In genomic region chr4:119967636-119968035, GRCm38 (mm10) we compare ENCODE assay signal across 13 mouse cellular contexts.
DNase-seq lines count a peak whose midpoint lies in the region; ATAC-seq and TF ChIP-seq lines count a peak whose summit lies in the region.
"Had no signal": no experiment of that assay in that cellular context is flagged by ENCODE, and none has a peak within 500 bp of the region (broad histone marks: within the 10 kb centered on the region; RNA-seq: fewer than 3 reads in every experiment).

No protein-coding gene starts in this region.

- H3K4me1 ChIP-seq in embryonic facial prominence, embryonic 13.5 days: peaks cover 32% of the 10 kb centered on the region
- H3K4me1 ChIP-seq in embryonic facial prominence, embryonic 10.5 days: peaks cover 38% of the 10 kb centered on the region
- H3K4me1 ChIP-seq in hindbrain, embryonic 13.5 days (replicated peaks): peaks cover 55% of the 10 kb centered on the region
- peaks cover 3% of the 10 kb centered on the region; the same call in 1 of the 2 replicates for H3K4me1 ChIP-seq in hindbrain, embryonic 11.5 days (replicated peaks; ENCODE audit: control insufficient read depth, insufficient read depth, low read length)
- H3K4me1 ChIP-seq in lung, embryonic 14.5 days (ENCODE audit: insufficient read depth): peaks cover 24% of the 10 kb centered on the region

- H3K9me3 ChIP-seq in embryonic facial prominence, embryonic 13.5 days: no peaks in the 10 kb centered on the region
- no peaks in the 10 kb centered on the region for H3K9me3 ChIP-seq in embryonic facial prominence, embryonic 10.5 days
- no peaks in the 10 kb centered on the region for H3K9me3 ChIP-seq in hindbrain, embryonic 13.5 days
- H3K9me3 ChIP-seq in hindbrain, embryonic 11.5 days (ENCODE audit: control insufficient read depth, low read length): no peaks in the 10 kb centered on the region
- H3K9me3 ChIP-seq in lung, embryonic 14.5 days (ENCODE audit: low read depth, low read length): no peaks in the 10 kb centered on the region
- H3K9me3 ChIP-seq: limb, embryonic 15.5 days; midbrain, embryonic 15.5 days had no signal

- H3K27ac ChIP-seq in embryonic facial prominence, embryonic 13.5 days: peak overlapping the region; percentile 66; the same call in 1 of the 2 replicates
- H3K27ac ChIP-seq in embryonic facial prominence, embryonic 10.5 days (replicated peaks): no peak overlapping the region
- peak overlapping the region; percentile 31; the same call in 1 of the 2 replicates for H3K27ac ChIP-seq in hindbrain, embryonic 13.5 days
- no peak overlapping the region for H3K27ac ChIP-seq in hindbrain, embryonic 11.5 days (ENCODE audit: low read depth, low read length)
- peak overlapping the region; percentile 37; the same call in 1 of the 2 replicates for H3K27ac ChIP-seq in lung, embryonic 14.5 days (ENCODE audit: low read depth)
- H3K27ac ChIP-seq: limb, embryonic 15.5 days had no signal

- H3K9ac ChIP-seq in embryonic facial prominence, embryonic 13.5 days: no peak overlapping the region
- H3K9ac ChIP-seq in hindbrain, embryonic 13.5 days: no peak overlapping the region
- no peak overlapping the region for H3K9ac ChIP-seq in hindbrain, embryonic 11.5 days (ENCODE audit: low read depth, low read length)
- H3K9ac ChIP-seq in lung, embryonic 14.5 days: no peak overlapping the region
- H3K9ac ChIP-seq: limb, embryonic 15.5 days; midbrain, embryonic 15.5 days had no signal

- no peak overlapping the region for H3K4me3 ChIP-seq in embryonic facial prominence, embryonic 13.5 days
- no peak overlapping the region for H3K4me3 ChIP-seq in embryonic facial prominence, embryonic 10.5 days
- no peak overlapping the region for H3K4me3 ChIP-seq in hindbrain, embryonic 13.5 days
- H3K4me3 ChIP-seq in hindbrain, embryonic 11.5 days (ENCODE audit: low read depth, low read length): no peak overlapping the region
- no peak overlapping the region for H3K4me3 ChIP-seq in lung, embryonic 14.5 days (ENCODE audit: low read depth, low read length)
- H3K4me3 ChIP-seq: limb, embryonic 15.5 days; midbrain, embryonic 15.5 days had no signal

- DNase-seq in embryonic facial prominence, embryonic 10.5 days (ENCODE audit: low spot score): no peak
- DNase-seq in hindbrain, embryonic 11.5 days (ENCODE audit: low spot score): no peak
- DNase-seq in lung, embryonic 14.5 days: no peak
- DNase-seq in lung, postnatal 14 days: no peak
- peak; percentile 33 to 38 for DNase-seq in kidney, postnatal 36 days
- no peak for DNase-seq in adrenal gland, postnatal 4 days (ENCODE audit: low spot score in 2 of 2)
- DNase-seq: spleen, adult 18-20 months; thymus, adult 18-20 months had no signal

- H3K36me3 ChIP-seq in embryonic facial prominence, embryonic 13.5 days: no peaks in the 10 kb centered on the region
- H3K36me3 ChIP-seq in embryonic facial prominence, embryonic 10.5 days (replicated peaks): no peaks in the 10 kb centered on the region
- no peaks in the 10 kb centered on the region for H3K36me3 ChIP-seq in hindbrain, embryonic 13.5 days
- no peaks in the 10 kb centered on the region for H3K36me3 ChIP-seq in hindbrain, embryonic 11.5 days (ENCODE audit: control insufficient read depth, insufficient read depth, low read length)
- H3K36me3 ChIP-seq in lung, embryonic 14.5 days (ENCODE audit: insufficient read depth): no peaks in the 10 kb centered on the region
- H3K36me3 ChIP-seq: limb, embryonic 15.5 days; midbrain, embryonic 15.5 days had no signal

- TF ChIP-seq CTCF in lung, embryonic 14.5 days (IDR thresholded peaks at IDR 0.05; ENCODE audit: low read depth): no peak

- no peak overlapping the region for H3K4me2 ChIP-seq in embryonic facial prominence, embryonic 13.5 days
- no peak overlapping the region for H3K4me2 ChIP-seq in hindbrain, embryonic 13.5 days
- H3K4me2 ChIP-seq in hindbrain, embryonic 11.5 days (replicated peaks; ENCODE audit: low read depth, low read length): no peak overlapping the region
- H3K4me2 ChIP-seq in lung, embryonic 14.5 days: no peak overlapping the region
- H3K4me2 ChIP-seq: limb, embryonic 15.5 days; midbrain, embryonic 15.5 days had no signal

- peaks cover 4% of the 10 kb centered on the region; the same call in 1 of the 2 replicates for H3K27me3 ChIP-seq in embryonic facial prominence, embryonic 13.5 days
- H3K27me3 ChIP-seq in embryonic facial prominence, embryonic 10.5 days (replicated peaks; ENCODE audit: low read depth, poor library complexity, severe bottlenecking): peaks cover 12% of the 10 kb centered on the region; the same call in 1 of the 2 replicates
- 0 out of 2 replicates have a peak, but pooled peaks cover 2% of the 10 kb centered on the region for H3K27me3 ChIP-seq in hindbrain, embryonic 13.5 days
- no peaks in the 10 kb centered on the region for H3K27me3 ChIP-seq in hindbrain, embryonic 11.5 days (ENCODE audit: control insufficient read depth, insufficient read depth, low read length)
- H3K27me3 ChIP-seq in lung, embryonic 14.5 days (ENCODE audit: insufficient read depth, low read length): no peaks in the 10 kb centered on the region
- H3K27me3 ChIP-seq: limb, embryonic 15.5 days; midbrain, embryonic 15.5 days had no signal

- WGBS in embryonic facial prominence, embryonic 13.5 days: 55% methylated on average over 2 of the region's 2 CpGs
- 73% methylated on average over 2 of the region's 2 CpGs for WGBS in embryonic facial prominence, embryonic 10.5 days
- 72% methylated on average over 2 of the region's 2 CpGs for WGBS in hindbrain, embryonic 13.5 days
- WGBS in hindbrain, embryonic 11.5 days: 69% methylated on average over 2 of the region's 2 CpGs
- 62% methylated on average over 2 of the region's 2 CpGs for WGBS in lung, embryonic 14.5 days

- ATAC-seq in embryonic facial prominence, embryonic 13.5 days (ENCODE audit: insufficient number of reproducible peaks, insufficient read depth, low FRiP score, low TSS enrichment, low read depth): no peak
- no peak for ATAC-seq in hindbrain, embryonic 13.5 days (ENCODE audit: low FRiP score)
- ATAC-seq in hindbrain, embryonic 11.5 days (ENCODE audit: low FRiP score): no peak
- no peak for ATAC-seq in lung, embryonic 14.5 days (ENCODE audit: insufficient read depth)
- ATAC-seq: intestine, postnatal 0 days; midbrain, embryonic 15.5 days had no signal

Comparison
In these comparisons a context has a peak if more than half of its experiments do, and no peak if none do; other contexts are left out.
1. H3K27ac ChIP-seq: peak in embryonic facial prominence, embryonic 13.5 days (single experiment), hindbrain, embryonic 13.5 days (single experiment) and lung, embryonic 14.5 days (single experiment); none in embryonic facial prominence, embryonic 10.5 days (single experiment) and hindbrain, embryonic 11.5 days (single experiment).
2. DNase-seq: peak in kidney, postnatal 36 days (2 of 2); none in embryonic facial prominence, embryonic 10.5 days (single experiment), hindbrain, embryonic 11.5 days (single experiment), lung, embryonic 14.5 days (single experiment), lung, postnatal 14 days (single experiment) and adrenal gland, postnatal 4 days (0 of 2).